Mouse (Mus musculus): ENCODE measurements around the gene Aldh4a1.

- TF ChIP-seq POLR2A (IDR thresholded peaks at IDR 0.05; ENCODE audit: extremely low read depth, insufficient read depth, low read length) (no peak), CTCF (IDR thresholded peaks at IDR 0.05; ENCODE audit: low read depth, low read length) (no peak)
Observed at GRCm38 (mm10) chr4:139617001-139617364, 5.7 kb upstream of the Aldh4a1 start.
